Comparison of ENCODE assay signal across 7 mouse cellular contexts in genomic region chr12:32820688-32821503, GRCm38 (mm10). TPM values are rescaled to one million over a fixed set of nuclear protein-coding genes. Genes with fewer than 3 reads are reported as not detected.
DNase-seq lines count a peak whose midpoint lies in the region; ATAC-seq and TF ChIP-seq lines count a peak whose summit lies in the region.

No protein-coding gene starts in this region.

- peak overlapping the region; percentile 76 for H3K9ac ChIP-seq in hindbrain, postnatal 0 days (replicated peaks; ENCODE audit: low read length)

- H3K4me1 ChIP-seq in hindbrain, postnatal 0 days (ENCODE audit: insufficient read depth, low read length): peaks cover 5% of the 10 kb centered on the region; the same call in 1 of the 2 replicates
- peaks cover 42% of the 10 kb centered on the region for H3K4me1 ChIP-seq in megakaryocyte, embryonic 14.5 days

- peak overlapping the region; percentile 99 for H3K27ac ChIP-seq in gastrocnemius, adult 2 months
- peak overlapping the region; percentile 97 for H3K27ac ChIP-seq in hindbrain, postnatal 0 days

- peak overlapping the region; percentile 100 for H3K4me3 ChIP-seq in gastrocnemius, adult 2 months
- peak overlapping the region; percentile 95 for H3K4me3 ChIP-seq in hindbrain, postnatal 0 days (ENCODE audit: low read length)
- peak overlapping the region; percentile 99 for H3K4me3 ChIP-seq in megakaryocyte, embryonic 14.5 days (replicated peaks)

- intact Hi-C loops in gastrocnemius, adult 2 months (cut with DNase I): loop anchor here (2.0 to 5.0 kb wide), 4 partner anchors 36 to 444 kb away; partner anchors contain the start of gene Ccdc71l

- no peaks in the 10 kb centered on the region for H3K27me3 ChIP-seq in hindbrain, postnatal 0 days (ENCODE audit: insufficient read depth, low read length)
- peaks cover 2% of the 10 kb centered on the region for H3K27me3 ChIP-seq in megakaryocyte, embryonic 14.5 days (replicated peaks)

- H3K9me3 ChIP-seq in hindbrain, postnatal 0 days (ENCODE audit: low read length): no peaks in the 10 kb centered on the region
- H3K9me3 ChIP-seq in megakaryocyte, embryonic 14.5 days: no peaks in the 10 kb centered on the region

- H3K4me2 ChIP-seq in hindbrain, postnatal 0 days (ENCODE audit: low read depth, low read length): peak overlapping the region; percentile 69

- DNase-seq in cerebellum, postnatal 4 days (ENCODE audit: low spot score in 2 of 2): peak; percentile 29 to 62
- peak; percentile 90 for DNase-seq in gastrocnemius, adult 2 months
- peak; percentile 77 for DNase-seq in hindbrain, postnatal 0 days (ENCODE audit: low spot score)
- peak; percentile 33 to 48 for DNase-seq in left cerebral cortex, adult 9 months (ENCODE audit: low spot score in 2 of 2)
- peak; percentile 78 for DNase-seq in skeletal muscle tissue, adult 2 months (ENCODE audit: low read depth, low spot score)

- peak; percentile 55 for ATAC-seq in activated CD4-positive, CD25-positive, alpha-beta regulatory T cell, adult 4 months
- peak; percentile 72 for ATAC-seq in hindbrain, postnatal 0 days

- 2% methylated on average over 45 of the region's 49 CpGs for WGBS in hindbrain, postnatal 0 days

- peak; percentile 29; the same call in 1 of the 2 replicates for TF ChIP-seq CTCF in gastrocnemius, adult 2 months (IDR thresholded peaks at IDR 0.05)
- peak; percentile 44 for TF ChIP-seq CTCF in hindbrain, postnatal 0 days (IDR thresholded peaks at IDR 0.05; ENCODE audit: low read depth)

- H3K36me3 ChIP-seq in hindbrain, postnatal 0 days (ENCODE audit: insufficient read depth, low read length): no peaks in the 10 kb centered on the region
- peaks cover 32% of the 10 kb centered on the region for H3K36me3 ChIP-seq in megakaryocyte, embryonic 14.5 days (replicated peaks; ENCODE audit: low read length)

RNA-seq across cellular contexts. Expression of gene Nampt, which starts 1.6 kb away (rescaled TPM):
- polyA plus RNA-seq in activated CD4-positive, CD25-positive, alpha-beta regulatory T cell, adult 4 months (2017; shearing (Covaris generic)): 10 to 100 TPM; 30.6 to 41.6 TPM
- total RNA-seq in gastrocnemius, adult 2 months (2021): 10 to 100 TPM; 90.3 to 94.4 TPM
- total RNA-seq in hindbrain, postnatal 0 days (2014; rRNA removed): 22.9 and 28.3 TPM in 2 replicates
- polyA plus RNA-seq in hindbrain, postnatal 0 days (2015; fragmentation: Nextera tagmentation; extraction: Ambion mirVana): 27.0 and 27.5 TPM in 2 replicates
- polyA plus RNA-seq in megakaryocyte, embryonic 14.5 days (2012; ENCODE audit: insufficient read depth, low replicate concordance): 10.6 and 15.6 TPM in 2 replicates

Comparison
In these comparisons a context has a peak if more than half of its experiments do, and no peak if none do; other contexts are left out.
1. Peak in every context shown above with its lines: DNase-seq, ATAC-seq, H3K4me3 ChIP-seq and H3K27ac ChIP-seq.